In the genomic region with DNA sequence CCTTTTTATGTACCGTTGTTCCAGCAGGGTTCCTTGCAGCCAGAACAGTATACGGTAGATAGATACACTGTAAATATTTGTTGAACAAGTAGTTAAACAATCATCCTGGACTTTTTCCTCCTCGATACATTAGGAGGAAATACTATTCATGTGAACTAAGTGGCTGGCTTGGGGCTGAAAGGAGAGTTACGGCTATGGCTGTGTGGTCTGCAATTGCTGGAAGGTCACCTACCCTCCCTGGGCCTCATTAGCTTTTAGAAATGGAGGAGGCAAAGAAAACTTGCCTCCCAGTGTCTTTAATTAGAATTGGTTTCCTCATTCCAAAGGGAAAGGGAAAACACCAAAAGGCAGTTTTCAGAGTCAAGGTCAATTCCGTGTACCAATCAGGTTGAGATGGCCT, we compare ENCODE assay signal across 25 mouse cellular contexts.
DNase-seq lines count a peak whose midpoint lies in the region; ATAC-seq and TF ChIP-seq lines count a peak whose summit lies in the region.
"Had no signal": no experiment of that assay in that cellular context is flagged by ENCODE, and none has a peak within 500 bp of the region (broad histone marks: within the 10 kb centered on the region; RNA-seq: fewer than 3 reads in every experiment).

No protein-coding gene starts in this region.

- peak; percentile 52; the same call in 1 of the 2 replicates for ATAC-seq in kidney, embryonic 14.5 days (ENCODE audit: low FRiP score, low TSS enrichment)
- no peak for ATAC-seq in kidney, postnatal 0 days (replicated peaks; ENCODE audit: low FRiP score, low read depth)
- no peak for ATAC-seq in hindbrain, embryonic 11.5 days (ENCODE audit: low FRiP score)
- ATAC-seq: forebrain, embryonic 15.5 days; hindbrain, embryonic 16.5 days had no signal

- WGBS in kidney, embryonic 14.5 days = 38% methylated on average over 5 of the region's 5 CpGs
- 24% methylated on average over 5 of the region's 5 CpGs for WGBS in kidney, postnatal 0 days
- WGBS in hindbrain, embryonic 11.5 days = 87% methylated on average over 5 of the region's 5 CpGs

- no peak for TF ChIP-seq CTCF in kidney, postnatal 0 days (IDR thresholded peaks at IDR 0.05; ENCODE audit: low read depth)

- H3K9me3 ChIP-seq in kidney, embryonic 14.5 days (ENCODE audit: control insufficient read depth, low read length) = no peaks in the 10 kb centered on the region
- no peaks in the 10 kb centered on the region for H3K9me3 ChIP-seq in kidney, postnatal 0 days (replicated peaks; ENCODE audit: low read length)
- H3K9me3 ChIP-seq in hindbrain, embryonic 11.5 days (ENCODE audit: control insufficient read depth, low read length) = no peaks in the 10 kb centered on the region
- H3K9me3 ChIP-seq: embryonic facial prominence, embryonic 10.5 days; embryonic facial prominence, embryonic 13.5 days; forebrain, embryonic 12.5 days; forebrain, embryonic 15.5 days; hindbrain, embryonic 13.5 days had no signal

- H3K9ac ChIP-seq in kidney, embryonic 14.5 days (ENCODE audit: low read depth, low read length) = no peak overlapping the region
- no peak overlapping the region for H3K9ac ChIP-seq in kidney, postnatal 0 days (ENCODE audit: low read depth, low read length)
- H3K9ac ChIP-seq in hindbrain, embryonic 11.5 days (ENCODE audit: low read depth, low read length) = no peak overlapping the region
- H3K9ac ChIP-seq: embryonic facial prominence, embryonic 13.5 days; forebrain, embryonic 12.5 days; forebrain, embryonic 15.5 days; hindbrain, embryonic 13.5 days had no signal

- no peaks in the 10 kb centered on the region for H3K27me3 ChIP-seq in kidney, embryonic 14.5 days (ENCODE audit: control insufficient read depth, insufficient read depth, low read length)
- no peaks in the 10 kb centered on the region for H3K27me3 ChIP-seq in kidney, postnatal 0 days (ENCODE audit: insufficient read depth, low read length)
- H3K27me3 ChIP-seq in hindbrain, embryonic 11.5 days (ENCODE audit: control insufficient read depth, insufficient read depth, low read length) = no peaks in the 10 kb centered on the region
- H3K27me3 ChIP-seq: embryonic facial prominence, embryonic 13.5 days; forebrain, embryonic 12.5 days; forebrain, embryonic 15.5 days; hindbrain, embryonic 13.5 days had no signal

- H3K4me1 ChIP-seq in kidney, embryonic 14.5 days (ENCODE audit: control insufficient read depth, insufficient read depth, low read length) = 0 out of 2 replicates have a peak, but pooled peaks cover 5% of the 10 kb centered on the region
- peaks cover 6% of the 10 kb centered on the region; the same call in 1 of the 2 replicates for H3K4me1 ChIP-seq in kidney, postnatal 0 days (replicated peaks; ENCODE audit: insufficient read depth, low read length)
- H3K4me1 ChIP-seq in hindbrain, embryonic 11.5 days (replicated peaks; ENCODE audit: control insufficient read depth, insufficient read depth, low read length) = no peaks in the 10 kb centered on the region
- H3K4me1 ChIP-seq: embryonic facial prominence, embryonic 10.5 days; embryonic facial prominence, embryonic 13.5 days; forebrain, embryonic 12.5 days; hindbrain, embryonic 13.5 days had no signal

- H3K4me3 ChIP-seq in kidney, embryonic 14.5 days (ENCODE audit: low read length) = no peak overlapping the region
- H3K4me3 ChIP-seq in kidney, postnatal 0 days (replicated peaks; ENCODE audit: low read depth, low read length) = no peak overlapping the region
- H3K4me3 ChIP-seq in hindbrain, embryonic 11.5 days (ENCODE audit: low read depth, low read length) = no peak overlapping the region
- H3K4me3 ChIP-seq: embryonic facial prominence, embryonic 10.5 days; embryonic facial prominence, embryonic 13.5 days; erythroblast, embryonic 14.5 days; forebrain, embryonic 12.5 days; forebrain, embryonic 15.5 days; hindbrain, embryonic 13.5 days had no signal

- H3K36me3 ChIP-seq in kidney, embryonic 14.5 days (ENCODE audit: control insufficient read depth, insufficient read depth, low read length) = no peaks in the 10 kb centered on the region
- no peaks in the 10 kb centered on the region for H3K36me3 ChIP-seq in kidney, postnatal 0 days (ENCODE audit: insufficient read depth, low read length)
- H3K36me3 ChIP-seq in hindbrain, embryonic 11.5 days (ENCODE audit: control insufficient read depth, insufficient read depth, low read length) = no peaks in the 10 kb centered on the region
- H3K36me3 ChIP-seq: embryonic facial prominence, embryonic 10.5 days; embryonic facial prominence, embryonic 13.5 days; forebrain, embryonic 12.5 days; forebrain, embryonic 15.5 days; hindbrain, embryonic 13.5 days had no signal

- H3K4me2 ChIP-seq in kidney, embryonic 14.5 days (replicated peaks; ENCODE audit: low read depth, low read length) = no peak overlapping the region
- H3K4me2 ChIP-seq in kidney, postnatal 0 days (ENCODE audit: low read length) = no peak overlapping the region
- no peak overlapping the region for H3K4me2 ChIP-seq in hindbrain, embryonic 11.5 days (replicated peaks; ENCODE audit: low read depth, low read length)
- H3K4me2 ChIP-seq: embryonic facial prominence, embryonic 13.5 days; forebrain, embryonic 12.5 days; forebrain, embryonic 15.5 days; heart, embryonic 11.5 days; hindbrain, embryonic 13.5 days had no signal

- peak; percentile 12 for DNase-seq in kidney, adult 11 months
- no peak for DNase-seq in kidney, postnatal 4 days
- DNase-seq in kidney, postnatal 0 days (ENCODE audit: low spot score) = peak; percentile 24
- DNase-seq in kidney, postnatal 36 days = peak; percentile 4 to 20
- no peak for DNase-seq in liver
- no peak for DNase-seq in adrenal gland, adult 18-20 months (ENCODE audit: low spot score in 2 of 2)
- DNase-seq in hindbrain, embryonic 11.5 days (ENCODE audit: low spot score) = no peak
- DNase-seq: adrenal gland, adult 2 months; adrenal gland, postnatal 14 days; cerebellum, adult 11 months; cerebellum, adult 2 months; cerebellum, adult 9-11 months; cerebellum, postnatal 36 days; embryo, embryonic 11 days; gastrocnemius, postnatal 10 days; heart, adult 11 months had no signal

- H3K27ac ChIP-seq in kidney, embryonic 14.5 days (ENCODE audit: low read depth, low read length) = no peak overlapping the region
- H3K27ac ChIP-seq in kidney, postnatal 0 days = 0 out of 2 replicates have a peak overlapping the region, but pooled peaks have one; percentile 47
- H3K27ac ChIP-seq in hindbrain, embryonic 11.5 days (ENCODE audit: low read depth, low read length) = no peak overlapping the region
- H3K27ac ChIP-seq: embryonic facial prominence, embryonic 10.5 days; embryonic facial prominence, embryonic 13.5 days; forebrain, embryonic 12.5 days; forebrain, embryonic 15.5 days; hindbrain, embryonic 13.5 days had no signal

Comparison
In these comparisons a context has a peak if more than half of its experiments do, and no peak if none do; other contexts are left out.
1. DNase-seq: peak in kidney, adult 11 months (single experiment), kidney, postnatal 0 days (single experiment) and kidney, postnatal 36 days (2 of 2); none in kidney, postnatal 4 days (0 of 2), liver (single experiment), adrenal gland, adult 18-20 months (0 of 2) and hindbrain, embryonic 11.5 days (single experiment).